Mouse (Mus musculus): ENCODE data around the gene Tiam1. TPM values are rescaled to one million over a fixed set of nuclear protein-coding genes. Genes with fewer than 3 reads are reported as not detected.
A peak's percentile ranks its signal among the peaks of the same experiment; 100 is the strongest.

Gene Tiam1
- polyA plus RNA-seq, 1 experiment from 2014 or later = 51.8 TPM

GRCm38 (mm10) chr16:89990288-89990955 is 153.1 kb downstream of the Tiam1 start:
- WGBS = 86% methylated on average over 5 of the region's 5 CpGs
- Histone ChIP-seq H3K36me3 (no peaks in the 10 kb centered on the region), H3K4me3 (no peak overlapping the region), H3K9me3 (no peaks in the 10 kb centered on the region), H3K27ac (no peak overlapping the region), H3K27me3 (no peaks in the 10 kb centered on the region), H3K4me1 (peaks cover 49% of the 10 kb centered on the region), H3K4me2 (no peak overlapping the region), H3K9ac (no peak overlapping the region)
- ATAC-seq (ENCODE audit: insufficient number of reproducible peaks, low FRiP score, low TSS enrichment, low read depth) = no peak

DNA sequence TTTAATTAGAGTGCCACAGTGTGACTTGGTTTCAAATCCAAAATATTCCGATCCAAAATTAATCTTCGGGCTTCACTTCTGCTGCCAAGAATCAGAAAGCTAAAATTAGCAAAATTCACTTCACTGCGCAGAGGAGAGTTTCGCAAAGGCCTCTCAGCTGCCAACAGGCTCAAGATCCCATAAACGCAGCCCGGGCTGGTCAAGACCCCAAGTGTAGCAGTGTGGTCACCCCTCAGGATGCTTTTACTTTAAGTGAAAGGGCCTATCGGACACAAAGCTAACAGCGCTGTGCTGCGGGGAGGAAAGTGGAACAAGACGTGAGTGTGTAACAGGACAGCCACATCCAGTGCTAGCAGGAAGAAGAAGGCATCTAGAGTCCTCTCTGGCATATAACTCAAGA is 153.8 kb downstream of the Tiam1 start:
- Histone ChIP-seq H3K27ac (no peak overlapping the region), H3K4me3 (no peak overlapping the region), H3K9ac (no peak overlapping the region), H3K9me3 (no peaks in the 10 kb centered on the region), H3K4me1 (peaks cover 46% of the 10 kb centered on the region), H3K27me3 (no peaks in the 10 kb centered on the region), H3K4me2 (no peak overlapping the region), H3K36me3 (no peaks in the 10 kb centered on the region)
- WGBS = 76% methylated on average over 10 of the region's 10 CpGs
- no peak for ATAC-seq (ENCODE audit: insufficient number of reproducible peaks, low FRiP score, low TSS enrichment, low read depth)

DNA sequence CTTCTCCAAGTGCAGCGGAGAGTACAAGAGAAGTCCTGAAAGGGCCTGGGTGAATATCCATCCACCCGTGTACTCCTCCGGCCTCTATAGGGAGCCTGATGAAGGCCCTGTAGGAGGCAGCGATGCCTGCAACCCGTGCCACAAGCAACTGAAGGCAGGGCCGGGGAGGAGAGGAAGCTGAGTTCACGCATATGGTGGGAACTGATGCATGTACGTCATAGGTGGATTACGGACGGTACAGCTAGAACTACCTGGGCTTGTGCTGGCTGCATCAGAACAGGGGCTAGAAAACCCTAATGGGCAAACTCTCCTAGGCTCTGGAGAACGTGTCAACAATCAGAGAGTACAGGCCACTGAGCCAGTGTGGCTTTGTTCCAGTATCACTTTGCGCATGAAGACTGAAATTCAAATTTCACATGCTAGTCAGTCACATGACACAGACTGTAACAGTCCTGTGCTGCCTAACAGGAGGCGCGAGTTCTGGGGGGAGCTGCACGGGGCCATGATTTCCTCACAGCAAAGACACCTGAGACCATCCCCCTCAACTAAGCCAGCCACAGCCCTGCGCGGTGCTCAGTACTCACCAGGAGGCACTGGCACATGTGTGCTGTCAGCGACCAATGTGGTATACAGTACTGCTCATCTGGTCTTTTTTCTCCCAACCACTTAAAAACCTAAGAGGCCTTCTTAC is 156.8 kb downstream of the Tiam1 start:
- H3K4me1 ChIP-seq = peaks cover 31% of the 10 kb centered on the region
- no peak overlapping the region for H3K9ac ChIP-seq
- no peaks in the 10 kb centered on the region for H3K27me3 ChIP-seq
- H3K4me2 ChIP-seq = no peak overlapping the region
- H3K27ac ChIP-seq = no peak overlapping the region
- H3K9me3 ChIP-seq = no peaks in the 10 kb centered on the region
- no peaks in the 10 kb centered on the region for H3K36me3 ChIP-seq
- 87% methylated on average over 18 of the region's 18 CpGs for WGBS
- H3K4me3 ChIP-seq = no peak overlapping the region
- no peak for ATAC-seq (ENCODE audit: insufficient number of reproducible peaks, low FRiP score, low TSS enrichment, low read depth)

DNA sequence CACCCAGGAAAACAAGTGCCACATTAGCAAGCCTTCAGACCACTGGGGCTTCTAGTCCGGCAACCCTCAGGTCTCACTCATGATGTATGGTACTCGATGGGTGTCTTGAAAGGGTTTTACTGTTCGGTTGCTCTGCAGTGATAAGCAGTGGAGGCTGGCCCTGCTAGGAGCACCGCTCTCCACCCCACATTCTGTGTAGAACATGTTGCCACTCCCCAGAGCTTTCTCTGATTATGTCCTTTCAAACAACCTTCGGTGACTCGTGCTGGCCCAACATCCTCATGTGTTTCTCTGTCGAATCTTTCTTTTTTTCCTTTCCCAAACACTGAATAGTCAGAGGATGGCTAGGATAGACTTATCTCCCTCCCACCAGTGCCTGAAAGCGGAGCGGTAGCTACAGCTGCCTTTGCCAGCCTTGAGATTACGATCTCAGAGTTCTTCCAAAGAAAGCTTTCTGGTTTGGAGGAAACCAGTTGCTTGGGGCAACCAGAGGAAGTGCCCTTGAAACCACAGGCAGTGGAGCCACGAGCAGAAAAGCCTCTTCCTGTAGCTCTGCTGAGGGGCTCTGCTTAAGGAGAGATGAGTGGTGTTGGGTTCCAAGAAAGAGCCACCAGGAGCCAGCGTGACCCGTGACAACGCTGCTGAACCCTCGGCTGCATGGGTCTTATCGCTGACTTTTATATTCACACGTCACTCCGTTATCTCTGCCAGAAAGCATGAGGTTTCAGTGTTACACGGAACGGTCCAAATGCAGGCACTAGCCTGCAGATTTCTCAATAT is 157.7 kb downstream of the Tiam1 start:
- H3K9me3 ChIP-seq = no peaks in the 10 kb centered on the region
- peaks cover 23% of the 10 kb centered on the region for H3K4me1 ChIP-seq
- H3K27me3 ChIP-seq = no peaks in the 10 kb centered on the region
- H3K36me3 ChIP-seq = no peaks in the 10 kb centered on the region
- WGBS = 73% methylated on average over 20 of the region's 20 CpGs
- H3K27ac ChIP-seq = peak overlapping the region; percentile 17; the same call in 1 of the 2 replicates
- no peak overlapping the region for H3K9ac ChIP-seq
- H3K4me2 ChIP-seq = no peak overlapping the region
- no peak for ATAC-seq (ENCODE audit: insufficient number of reproducible peaks, low FRiP score, low TSS enrichment, low read depth)
- H3K4me3 ChIP-seq = no peak overlapping the region

DNA sequence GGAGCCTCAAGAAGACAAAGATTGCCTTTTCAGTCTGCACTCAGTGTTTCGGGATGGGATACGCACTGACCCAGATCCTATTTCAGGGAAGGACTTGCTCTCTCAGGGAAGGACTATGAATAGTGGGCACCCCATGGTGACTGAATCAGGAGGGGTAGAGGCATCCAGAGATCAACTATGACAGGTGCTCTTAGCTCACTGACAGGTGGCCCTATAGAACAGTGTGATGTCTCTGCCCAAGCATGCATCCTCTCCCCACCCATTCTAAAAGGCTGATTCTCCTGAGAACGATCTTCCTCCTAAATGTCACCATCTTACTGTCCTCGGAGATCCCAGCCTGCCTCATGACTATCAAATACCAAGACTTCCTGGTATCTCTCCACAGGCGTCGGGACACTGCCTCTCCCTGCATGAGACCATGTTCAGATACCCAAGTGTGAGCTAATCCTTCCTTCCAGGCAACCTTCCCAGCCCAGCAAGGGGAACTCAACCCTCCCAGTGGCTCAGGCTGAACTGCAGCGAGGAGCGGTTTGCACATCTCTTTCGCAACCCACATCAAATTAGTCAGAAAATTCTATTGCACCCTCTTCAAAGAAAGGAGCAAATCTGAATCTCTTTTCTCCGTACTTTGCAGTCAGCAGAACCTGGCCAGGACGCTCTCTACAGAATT is 163.4 kb downstream of the Tiam1 start:
- no peak overlapping the region for H3K4me3 ChIP-seq
- H3K9ac ChIP-seq = no peak overlapping the region
- H3K27ac ChIP-seq = no peak overlapping the region
- ATAC-seq (ENCODE audit: insufficient number of reproducible peaks, low FRiP score, low TSS enrichment, low read depth) = no peak
- no peaks in the 10 kb centered on the region for H3K27me3 ChIP-seq
- no peaks in the 10 kb centered on the region for H3K9me3 ChIP-seq
- no peak overlapping the region for H3K4me2 ChIP-seq
- H3K4me1 ChIP-seq = no peaks in the 10 kb centered on the region
- WGBS = 80% methylated on average over 11 of the region's 11 CpGs
- no peaks in the 10 kb centered on the region for H3K36me3 ChIP-seq

- Histone ChIP-seq H3K4me1 (peaks cover 5% of the 10 kb centered on the region; the same call in 1 of the 2 replicates), H3K4me2 (no peak overlapping the region), H3K9ac (no peak overlapping the region), H3K36me3 (no peaks in the 10 kb centered on the region), H3K4me3 (no peak overlapping the region), H3K9me3 (no peaks in the 10 kb centered on the region), H3K27me3 (no peaks in the 10 kb centered on the region), H3K27ac (no peak overlapping the region)
- WGBS = 73% methylated on average over 9 of the region's 9 CpGs
- ATAC-seq (ENCODE audit: insufficient number of reproducible peaks, low FRiP score, low TSS enrichment, low read depth) = no peak
These were observed 168.1 kb downstream of the Tiam1 start for GRCm38 (mm10) chr16:89975441-89975840.

- Histone ChIP-seq H3K36me3 (no peaks in the 10 kb centered on the region), H3K27ac (peak overlapping the region; percentile 34), H3K9me3 (no peaks in the 10 kb centered on the region), H3K4me1 (peaks cover 5% of the 10 kb centered on the region; the same call in 1 of the 2 replicates), H3K4me2 (no peak overlapping the region), H3K4me3 (no peak overlapping the region), H3K9ac (no peak overlapping the region), H3K27me3 (no peaks in the 10 kb centered on the region)
- 55% methylated on average over 16 of the region's 16 CpGs for WGBS
- no peak for ATAC-seq (ENCODE audit: insufficient number of reproducible peaks, low FRiP score, low TSS enrichment, low read depth)
These were observed 169.5 kb downstream of the Tiam1 start for GRCm38 (mm10) chr16:89973814-89974712.

DNA sequence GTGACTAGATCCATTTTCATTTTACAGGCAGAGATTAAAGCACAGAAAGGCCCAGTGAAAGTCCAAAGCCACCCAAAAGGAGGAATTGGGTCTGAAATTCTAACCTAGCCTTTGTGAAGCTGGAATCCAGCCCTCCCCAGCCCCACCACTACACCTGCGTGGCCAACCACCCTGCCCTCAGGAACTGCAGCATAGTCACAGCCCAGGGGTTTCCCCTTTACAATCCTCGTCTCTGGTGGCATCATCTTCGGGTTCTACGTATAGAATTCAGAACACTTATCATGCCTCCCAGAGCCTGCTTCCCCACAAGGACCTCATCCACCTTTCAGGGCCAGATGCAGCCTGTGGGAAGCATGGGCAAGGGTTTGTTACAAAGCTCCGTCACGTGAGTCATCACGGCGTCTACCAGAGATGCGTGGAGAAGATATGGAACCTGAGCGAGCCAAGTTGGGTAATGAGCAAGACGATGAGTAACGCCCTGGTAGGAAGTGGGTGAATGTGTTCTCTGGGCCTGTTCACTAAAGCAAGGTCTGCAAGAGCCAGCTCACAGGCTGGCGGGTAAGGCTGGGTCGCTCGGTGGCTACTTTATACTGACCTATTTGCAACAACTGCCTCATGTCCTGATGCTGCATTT is 170.6 kb downstream of the Tiam1 start:
- peaks cover 13% of the 10 kb centered on the region for H3K4me1 ChIP-seq
- no peaks in the 10 kb centered on the region for H3K36me3 ChIP-seq
- no peaks in the 10 kb centered on the region for H3K27me3 ChIP-seq
- no peak overlapping the region for H3K9ac ChIP-seq
- 76% methylated on average over 15 of the region's 15 CpGs for WGBS
- H3K4me2 ChIP-seq = no peak overlapping the region
- H3K27ac ChIP-seq = 0 out of 2 replicates have a peak overlapping the region, but pooled peaks have one; percentile 34
- ATAC-seq (ENCODE audit: insufficient number of reproducible peaks, low FRiP score, low TSS enrichment, low read depth) = no peak
- H3K4me3 ChIP-seq = no peak overlapping the region
- no peaks in the 10 kb centered on the region for H3K9me3 ChIP-seq

DNA sequence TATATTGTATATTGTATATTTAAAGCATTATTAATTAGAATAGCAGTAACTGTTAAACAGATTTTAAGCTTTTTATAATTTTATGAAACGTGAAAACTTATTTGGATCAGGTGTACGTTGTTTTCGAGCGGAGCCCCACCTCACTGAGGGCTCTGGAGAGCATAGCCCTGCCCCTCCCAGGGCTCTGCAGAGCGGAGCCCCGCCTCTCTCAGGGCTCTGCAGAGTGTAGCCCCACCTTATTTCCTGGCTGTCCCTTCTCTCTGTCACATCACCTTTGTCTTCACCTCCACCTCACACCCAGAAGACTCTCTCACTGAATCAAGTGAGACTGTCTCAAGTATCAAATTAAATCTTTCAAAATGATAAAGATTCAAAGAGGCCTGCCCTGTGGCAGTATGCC is 171.6 kb downstream of the Tiam1 start:
- Histone ChIP-seq H3K27ac (no peak overlapping the region), H3K4me2 (no peak overlapping the region), H3K27me3 (no peaks in the 10 kb centered on the region), H3K4me3 (no peak overlapping the region), H3K9ac (no peak overlapping the region), H3K9me3 (no peaks in the 10 kb centered on the region), H3K4me1 (peaks cover 14% of the 10 kb centered on the region), H3K36me3 (no peaks in the 10 kb centered on the region)
- 81% methylated on average over 6 of the region's 6 CpGs for WGBS
- no peak for ATAC-seq (ENCODE audit: insufficient number of reproducible peaks, low FRiP score, low TSS enrichment, low read depth)

- ATAC-seq (ENCODE audit: insufficient number of reproducible peaks, low FRiP score, low TSS enrichment, low read depth) = no peak
- no peak overlapping the region for H3K4me2 ChIP-seq
- no peak overlapping the region for H3K9ac ChIP-seq
- no peak overlapping the region for H3K27ac ChIP-seq
- no peaks in the 10 kb centered on the region for H3K27me3 ChIP-seq
- no peak overlapping the region for H3K4me3 ChIP-seq
- no peaks in the 10 kb centered on the region for H3K9me3 ChIP-seq
- WGBS = 48% methylated on average over 6 of the region's 6 CpGs
- H3K4me1 ChIP-seq = peaks cover 9% of the 10 kb centered on the region
- H3K36me3 ChIP-seq = no peaks in the 10 kb centered on the region
These were observed 175.5 kb downstream of the Tiam1 start for GRCm38 (mm10) chr16:89968058-89968457.

Data from limb, embryonic 15.5 days (tissue).